Mouse (Mus musculus): ENCODE data around the gene Stx18.

GRCm38 (mm10) chr5:38159634-38160413 lies 121.3 kb downstream of the Stx18 start, which contains the start of gene Nsg1:
- no peak for TF ChIP-seq CTCF (IDR thresholded peaks at IDR 0.05; ENCODE audit: control insufficient read depth, insufficient read depth, insufficient read length)
- no peak for TF ChIP-seq MYOD1 (IDR thresholded peaks at IDR 0.05; ENCODE audit: control insufficient read depth, insufficient read length, low read depth)
- TF ChIP-seq CEBPB (IDR thresholded peaks at IDR 0.05; ENCODE audit: low read depth), result no peak
- no peak for TF ChIP-seq MYOG (IDR thresholded peaks at IDR 0.05; ENCODE audit: control insufficient read depth, extremely low read depth, insufficient read length)

All from C2C12 (cell line).